Mouse (Mus musculus) heart, embryonic 12.5 days (tissue): ENCODE measurements around the gene Fbxo4. TPM values are rescaled to one million over a fixed set of nuclear protein-coding genes. Genes with fewer than 3 reads are reported as not detected.

Source experiments
- polyA plus RNA-seq: library from polyadenylated mRNA; unstranded; fragments of >200 nt; fragmentation: Nextera tagmentation; extraction: Ambion mirVana; gene quantifications from 2 replicates; pipeline ENCODE4 v1.2.1, GENCODE M21; 2016

Fbxo4 gene
- polyA plus RNA-seq, 1 experiment from 2014 or later = 11.1 TPM

Other genes starting within 250 kb of the Fbxo4 start
- 38.4 and 40.9 TPM in 2 replicates for gene AW549877, start 16.2 kb upstream of the Fbxo4 start, polyA plus RNA-seq
- gene Oxct1, start 46.8 kb upstream of the Fbxo4 start, polyA plus RNA-seq = 332 and 335 TPM in 2 replicates